Mouse (Mus musculus): ENCODE measurements around the gene Tuba1a. TPM values are rescaled to one million over a fixed set of nuclear protein-coding genes. Genes with fewer than 3 reads are reported as not detected.

Tuba1a gene
- 100 to 1,000 TPM; 243 to 273 TPM for polyA plus RNA-seq (2017; shearing (Covaris generic))

DNA sequence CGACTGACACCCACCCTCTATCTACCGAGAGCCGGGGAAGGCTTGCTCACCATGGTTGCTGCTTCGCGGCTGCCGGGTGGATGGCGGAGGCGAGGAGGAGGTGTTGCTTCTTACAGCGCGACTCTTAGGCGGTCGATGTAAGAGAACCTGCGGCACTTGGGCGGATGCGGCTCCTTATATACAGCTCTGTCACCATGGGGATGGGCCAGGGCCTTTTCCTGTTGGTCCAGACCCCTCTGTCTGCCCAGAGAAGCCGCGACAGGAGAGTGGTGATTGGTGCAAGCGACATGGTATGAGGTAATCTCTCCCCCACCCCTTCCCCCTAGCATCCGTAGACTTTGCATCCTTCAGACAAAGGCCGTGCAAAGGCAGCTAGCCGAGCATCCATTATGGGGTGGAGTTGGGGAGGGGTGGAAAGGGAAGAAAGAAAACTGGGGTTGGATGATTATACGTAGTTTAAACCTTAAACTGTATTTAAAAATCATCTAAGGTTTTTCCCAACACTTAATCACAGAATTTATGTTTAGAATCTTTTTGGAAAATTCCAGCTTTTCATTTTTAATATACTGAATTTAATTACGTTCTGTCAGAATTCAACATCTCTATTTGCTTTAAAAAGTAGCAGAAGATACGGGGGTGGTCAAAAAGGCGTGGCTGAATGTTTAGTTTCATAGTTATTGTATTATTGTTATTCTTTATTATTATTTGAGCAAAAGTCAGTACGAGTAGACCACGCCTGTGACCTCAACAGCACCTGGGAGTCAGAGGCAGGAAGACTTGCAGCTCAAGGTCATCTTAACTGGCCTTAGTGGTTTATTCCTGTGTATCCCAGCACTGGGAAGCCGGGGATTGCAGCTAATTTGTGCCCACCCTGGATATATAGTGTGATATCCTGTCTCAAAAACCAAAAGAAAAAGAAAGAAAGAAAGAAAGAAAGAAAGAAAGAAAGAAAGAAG is at the start of gene Tuba1a, which contains the start of gene Gm49450:
Gene Tuba1a, minus strand, starts transcription at position 303 of the 956 bp plus-strand sequence.
Gene Gm49450, minus strand, starts transcription at position 151 of the 956 bp plus-strand sequence.
- ATAC-seq = peak; percentile 98

GRCm38 (mm10) chr15:99001451-99001931 is 48.0 kb upstream of the Tuba1a start:
- ATAC-seq = no peak

DNA sequence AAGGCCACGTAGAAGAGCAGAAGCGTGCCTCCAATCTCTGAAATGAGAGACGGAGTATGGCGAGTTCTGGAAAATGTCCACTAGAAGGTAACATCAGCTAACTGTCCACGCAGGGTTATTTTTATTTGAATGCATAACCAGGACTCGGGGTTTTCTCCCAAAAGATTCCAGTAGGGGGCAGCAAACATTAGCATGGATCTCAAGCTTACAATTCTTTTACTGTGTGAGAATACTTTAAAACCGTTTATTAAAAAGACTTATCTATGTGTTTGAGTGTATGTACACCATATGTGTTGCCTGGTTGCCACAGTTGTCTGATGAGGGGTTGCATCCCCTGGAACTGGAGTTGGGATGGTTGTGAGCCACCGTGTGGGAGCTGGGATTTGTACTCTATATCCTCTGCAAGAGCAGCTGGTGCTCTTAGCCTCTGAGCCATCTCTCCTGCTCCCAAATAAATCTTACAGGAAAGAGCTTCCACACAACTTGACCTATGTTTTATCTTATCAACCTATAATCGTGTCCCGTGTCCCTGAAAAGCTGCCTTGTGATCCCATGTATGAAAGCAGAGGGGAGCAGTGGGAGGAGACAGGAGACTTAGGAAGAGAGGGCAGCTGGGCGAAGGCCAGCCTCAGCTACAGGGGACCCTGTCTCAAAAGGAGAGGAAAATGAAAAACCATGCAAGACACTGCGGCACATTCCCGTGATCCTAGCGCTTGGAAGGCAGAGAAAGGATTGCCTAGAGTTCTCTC is 47.2 kb upstream of the Tuba1a start:
- ATAC-seq = no peak

DNA sequence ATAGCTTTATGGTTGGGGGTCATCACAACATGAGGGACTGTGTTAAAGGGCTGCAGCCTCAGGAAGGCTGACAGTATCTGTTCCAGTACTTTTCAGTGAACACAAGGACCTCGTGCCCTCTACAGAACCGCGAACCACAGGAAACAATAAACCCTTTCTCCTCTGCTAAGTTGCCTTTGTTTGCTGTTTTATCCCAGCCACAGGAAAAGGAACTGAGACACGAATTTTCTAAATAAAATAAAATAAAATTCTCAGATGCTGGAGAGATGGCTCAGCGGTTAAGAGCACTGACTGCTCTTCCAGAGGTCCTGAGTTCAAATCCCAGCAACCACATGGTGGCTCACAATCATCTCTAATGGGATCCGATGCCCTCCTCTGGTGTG is 45.3 kb upstream of the Tuba1a start:
- no peak for ATAC-seq

DNA sequence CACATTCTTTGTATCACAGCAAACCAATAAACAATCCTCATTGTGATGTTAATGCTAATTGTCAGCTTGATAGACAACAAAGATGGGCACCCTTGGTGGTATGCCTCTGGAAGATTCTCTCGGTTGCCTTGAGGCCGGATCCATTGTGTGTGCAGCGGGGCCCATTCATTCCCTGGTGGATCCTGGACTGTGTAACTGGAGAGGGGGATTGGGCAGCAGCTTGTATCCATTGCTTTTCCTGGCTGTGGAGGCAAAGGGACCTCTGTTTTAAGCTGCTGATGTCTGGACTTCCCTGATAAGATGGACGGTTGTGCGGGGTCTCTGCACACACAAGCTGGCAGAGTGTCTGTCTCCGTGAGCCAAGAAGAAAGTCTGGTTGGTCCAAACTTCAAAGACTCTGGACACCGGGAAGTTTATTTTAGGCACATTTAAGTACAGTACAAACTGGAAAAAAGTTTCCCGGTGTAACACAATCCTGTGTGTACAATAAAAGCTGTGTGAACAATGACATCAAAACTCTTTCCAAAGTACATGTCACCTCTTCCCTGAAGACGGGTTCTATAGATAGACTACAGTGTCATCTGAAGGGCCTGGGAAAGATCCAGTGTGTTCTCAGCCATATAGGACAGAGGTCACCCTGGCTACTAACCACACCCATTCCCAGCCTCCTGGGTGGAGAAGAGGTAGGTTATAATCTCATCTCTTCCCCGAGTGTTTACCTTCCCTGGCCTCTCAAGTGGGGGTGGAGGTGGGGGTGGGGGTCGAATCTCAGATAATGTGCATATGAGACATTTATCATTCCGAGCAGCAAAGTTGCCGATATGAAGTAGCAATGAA is 44.7 kb upstream of the Tuba1a start:
- no peak for ATAC-seq

DNA sequence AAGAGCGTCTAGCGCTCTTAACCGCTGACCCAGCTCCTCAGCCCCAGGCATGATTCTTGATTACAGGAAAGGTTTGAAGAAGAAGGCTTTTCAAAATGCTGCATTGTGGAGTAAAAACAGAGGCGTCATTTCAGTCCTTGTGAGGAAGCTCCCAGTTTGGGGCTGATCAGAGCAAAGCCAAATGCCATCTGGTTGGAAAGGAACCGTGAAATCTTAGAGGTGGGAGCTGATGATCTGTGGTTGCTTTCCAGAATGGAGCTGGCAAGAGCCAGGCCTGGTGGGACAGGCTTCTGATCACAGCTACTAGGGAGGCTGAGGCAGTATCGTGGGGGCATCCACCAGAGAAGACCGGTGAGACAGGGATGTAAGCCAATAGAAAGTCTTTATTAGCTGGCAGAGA is 43.3 kb upstream of the Tuba1a start:
- ATAC-seq = no peak

DNA sequence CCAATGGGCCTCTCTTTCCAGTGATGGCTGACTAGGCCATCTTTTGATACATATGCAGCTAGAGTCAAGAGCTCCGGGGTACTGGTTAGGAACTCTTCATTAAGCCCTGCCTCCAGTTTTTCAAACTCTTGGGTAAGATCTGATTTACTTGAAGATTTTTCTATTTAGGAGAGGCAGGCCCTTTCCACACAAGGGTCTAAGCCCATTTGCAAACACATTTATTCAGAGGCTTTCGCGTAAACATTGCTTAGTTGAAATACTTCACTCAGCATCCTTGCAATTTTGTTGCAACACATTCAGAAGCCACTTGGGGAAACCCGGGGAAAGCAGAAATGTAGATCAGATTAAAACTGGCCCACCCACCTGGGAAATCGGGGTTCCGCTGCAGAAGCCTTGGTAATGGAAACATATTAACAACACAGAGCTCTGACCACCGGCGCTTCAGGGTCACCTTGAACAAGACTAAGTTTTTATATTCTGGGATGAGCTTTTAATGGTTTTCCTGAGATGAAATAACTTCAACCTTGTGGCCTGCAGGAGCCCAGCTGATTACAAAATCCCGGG is 41.5 kb upstream of the Tuba1a start:
- no peak for ATAC-seq

DNA sequence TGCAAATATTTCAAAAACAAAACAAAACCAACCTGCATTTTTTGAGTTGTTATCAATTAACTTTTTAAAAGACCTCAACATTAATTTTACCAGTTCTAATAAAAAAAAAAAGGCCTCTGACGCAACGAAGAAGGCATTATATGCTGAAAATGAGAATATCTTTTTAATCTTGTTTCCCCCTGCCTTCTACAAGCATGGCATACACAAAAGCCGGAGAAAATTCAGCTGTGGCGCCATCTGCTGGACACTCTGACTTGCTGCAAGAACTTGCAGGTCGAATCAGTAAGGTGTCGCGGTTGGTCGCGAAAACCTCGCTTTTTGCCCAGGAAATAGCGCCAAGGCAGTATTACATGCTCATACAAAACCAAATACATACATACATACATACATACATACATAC is 40.4 kb upstream of the Tuba1a start:
- peak; percentile 41 for ATAC-seq

DNA sequence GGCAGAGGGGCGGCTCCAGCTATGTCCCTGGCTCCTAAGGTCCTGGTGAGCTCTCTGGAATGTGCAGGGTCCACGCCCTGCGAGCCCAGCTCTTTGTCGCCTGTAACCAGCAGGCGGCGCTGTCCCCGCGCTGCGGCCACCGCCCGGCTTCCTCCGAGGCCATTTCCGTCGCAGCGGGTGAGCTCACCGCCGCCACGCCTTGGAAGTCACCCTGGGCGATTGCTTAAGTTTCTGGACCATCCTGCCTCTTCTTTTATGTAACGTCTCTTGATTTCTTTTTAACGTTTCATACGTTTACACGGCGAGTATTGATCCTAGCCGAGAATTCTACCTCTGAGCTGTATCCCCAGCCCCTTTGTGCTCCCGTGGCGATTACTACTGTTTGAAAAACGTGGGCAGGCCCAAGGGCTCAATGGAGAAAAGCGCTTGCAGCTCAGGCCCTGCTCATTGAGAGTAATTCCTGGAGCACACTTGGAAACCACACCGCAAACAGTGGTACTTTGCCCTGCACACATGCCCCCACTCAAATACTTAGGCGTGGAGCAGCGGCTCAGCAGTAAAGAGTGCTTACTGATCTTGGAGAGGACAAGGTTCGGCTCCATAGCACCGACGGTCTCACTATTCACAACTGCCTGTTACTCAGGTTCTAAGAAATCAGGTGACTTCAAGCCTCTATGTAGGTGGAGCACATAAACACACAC is 39.7 kb upstream of the Tuba1a start:
- ATAC-seq = peak; percentile 74

DNA sequence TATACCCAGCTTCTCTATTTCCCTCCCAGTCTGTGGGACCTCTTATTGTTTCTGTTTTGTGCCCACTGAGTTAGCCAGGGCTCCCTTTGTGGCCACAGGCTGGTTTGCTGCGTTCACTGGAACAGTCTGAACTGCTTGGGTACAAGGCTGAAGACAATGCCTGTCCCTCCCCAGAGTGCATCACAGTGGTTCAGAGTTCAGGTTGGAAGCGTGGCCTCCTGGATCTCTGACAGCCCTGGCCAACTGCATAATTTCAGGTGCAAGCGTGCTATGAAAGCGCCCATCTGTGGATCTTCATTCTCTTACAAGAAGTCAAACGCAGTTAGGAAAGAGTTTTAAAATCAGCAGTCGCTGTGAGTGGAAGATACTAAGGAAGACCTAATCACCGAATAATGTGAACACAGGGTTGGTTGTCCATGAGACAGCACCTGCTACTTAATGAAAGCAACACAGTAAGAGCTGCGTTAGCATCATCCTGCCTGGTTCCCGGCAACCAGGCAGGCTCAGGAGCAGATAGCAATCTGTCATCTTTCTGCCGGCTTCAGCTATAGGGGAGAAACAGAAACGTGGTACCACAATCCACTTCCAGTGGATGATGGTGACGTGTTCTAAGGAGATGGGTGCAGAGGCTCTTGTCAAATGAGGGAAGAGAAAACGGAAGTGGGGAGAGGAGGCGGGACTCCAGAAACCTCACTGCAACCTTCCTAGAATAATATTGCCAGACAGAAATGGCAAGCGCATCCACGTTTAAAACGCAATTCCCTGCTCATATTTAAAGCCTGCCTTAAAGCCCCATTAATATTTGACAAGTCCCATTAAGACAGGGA is 38.8 kb upstream of the Tuba1a start:
- peak; percentile 50 for ATAC-seq

- ATAC-seq = no peak
Measured at GRCm38 (mm10) chr15:98991540-98992050, 38.1 kb upstream of the Tuba1a start.

GRCm38 (mm10) chr15:98990669-98991539 is 37.4 kb upstream of the Tuba1a start:
- no peak for ATAC-seq

- ATAC-seq = no peak
Measured at GRCm38 (mm10) chr15:98989701-98990430, 36.4 kb upstream of the Tuba1a start.

- no peak for ATAC-seq
Measured at GRCm38 (mm10) chr15:98988787-98989186, 35.3 kb upstream of the Tuba1a start.

- no peak for ATAC-seq
Measured at GRCm38 (mm10) chr15:98987661-98988181, 34.2 kb upstream of the Tuba1a start.

- no peak for ATAC-seq
Measured at GRCm38 (mm10) chr15:98987077-98987630, 33.7 kb upstream of the Tuba1a start.

GRCm38 (mm10) chr15:98985982-98986715 is 32.6 kb upstream of the Tuba1a start:
- ATAC-seq = no peak

All from activated CD4-positive, CD25-positive, alpha-beta regulatory T cell, adult 4 months (primary cell).